Mouse (Mus musculus): ENCODE data around the gene Rnase4. TPM values are rescaled to one million over a fixed set of nuclear protein-coding genes. Genes with fewer than 3 reads are reported as not detected.

Gene Rnase4
- polyA plus RNA-seq, 2 experiments = 59.4 to 66.2 TPM

GRCm38 (mm10) chr14:51113916-51114560 lies 23.2 kb downstream of the Rnase4 start, which contains the start of gene Eddm3b:
Gene Eddm3b, plus strand, starts transcription at chr14:51114426.
- no peak within 1 kb of the TSS for H3K4me3 ChIP-seq (replicated peaks; ENCODE audit: low read length)
- ATAC-seq (ENCODE audit: low FRiP score, low read depth) = no peak
- no peak within 1 kb of the TSS for H3K4me2 ChIP-seq (replicated peaks; ENCODE audit: low read depth, low read length, severe bottlenecking)
- no peak for TF ChIP-seq POLR2A (IDR thresholded peaks at IDR 0.05; ENCODE audit: borderline replicate concordance, extremely low read depth, insufficient read depth, insufficient read length)
- no peak within 1 kb of the TSS for H3K27ac ChIP-seq (replicated peaks; ENCODE audit: low read depth, low read length)
- H3K36me3 ChIP-seq (ENCODE audit: control insufficient read depth, insufficient read depth, low read length) = no peaks in the 10 kb centered on the region
- H3K9ac ChIP-seq (ENCODE audit: low read depth, low read length, severe bottlenecking) = no peak within 1 kb of the TSS
- no peaks in the 10 kb centered on the region for H3K27me3 ChIP-seq (ENCODE audit: control insufficient read depth, insufficient read depth, low read length)
- DNase-seq (ENCODE audit: low spot score) = no peak
- no peaks in the 10 kb centered on the region for H3K4me1 ChIP-seq (ENCODE audit: control insufficient read depth, insufficient read depth, low read length)
- H3K9me3 ChIP-seq (ENCODE audit: control insufficient read depth, low read length) = no peaks in the 10 kb centered on the region
- WGBS = 51% methylated on average over 12 of the region's 12 CpGs

- Histone ChIP-seq H3K4me1 (ENCODE audit: control insufficient read depth, insufficient read depth, low read length) (no peaks in the 10 kb centered on the region), H3K27me3 (ENCODE audit: control insufficient read depth, insufficient read depth, low read length) (no peaks in the 10 kb centered on the region), H3K4me3 (replicated peaks; ENCODE audit: low read length) (no peak overlapping the region), H3K4me2 (replicated peaks; ENCODE audit: low read depth, low read length, severe bottlenecking) (no peak overlapping the region), H3K9me3 (ENCODE audit: control insufficient read depth, low read length) (no peaks in the 10 kb centered on the region), H3K36me3 (ENCODE audit: control insufficient read depth, insufficient read depth, low read length) (no peaks in the 10 kb centered on the region), H3K27ac (replicated peaks; ENCODE audit: low read depth, low read length) (no peak overlapping the region), H3K9ac (ENCODE audit: low read depth, low read length, severe bottlenecking) (no peak overlapping the region)
- DNase-seq (ENCODE audit: low spot score) = no peak
- no peak for TF ChIP-seq POLR2A (IDR thresholded peaks at IDR 0.05; ENCODE audit: borderline replicate concordance, extremely low read depth, insufficient read depth, insufficient read length)
- no peak for ATAC-seq (ENCODE audit: low FRiP score, low read depth)
- 80% methylated on average over 6 of the region's 6 CpGs for WGBS
Measured at GRCm38 (mm10) chr14:51125684-51126083, 34.8 kb downstream of the Rnase4 start.

- WGBS = 23% methylated on average over 2 of the region's 2 CpGs
- Histone ChIP-seq H3K27ac (replicated peaks; ENCODE audit: low read depth, low read length) (no peak overlapping the region), H3K4me2 (replicated peaks; ENCODE audit: low read depth, low read length, severe bottlenecking) (no peak overlapping the region), H3K36me3 (ENCODE audit: control insufficient read depth, insufficient read depth, low read length) (no peaks in the 10 kb centered on the region), H3K4me1 (ENCODE audit: control insufficient read depth, insufficient read depth, low read length) (no peaks in the 10 kb centered on the region), H3K4me3 (replicated peaks; ENCODE audit: low read length) (no peak overlapping the region), H3K9ac (ENCODE audit: low read depth, low read length, severe bottlenecking) (no peak overlapping the region), H3K9me3 (ENCODE audit: control insufficient read depth, low read length) (no peaks in the 10 kb centered on the region), H3K27me3 (ENCODE audit: control insufficient read depth, insufficient read depth, low read length) (no peaks in the 10 kb centered on the region)
- no peak for ATAC-seq (ENCODE audit: low FRiP score, low read depth)
- no peak for DNase-seq (ENCODE audit: low spot score)
- TF ChIP-seq POLR2A (IDR thresholded peaks at IDR 0.05; ENCODE audit: borderline replicate concordance, extremely low read depth, insufficient read depth, insufficient read length) = no peak
Measured at GRCm38 (mm10) chr14:51127648-51128258, 36.9 kb downstream of the Rnase4 start.

- ATAC-seq (ENCODE audit: low FRiP score, low read depth) (no peak), DNase-seq (ENCODE audit: low spot score) (no peak)
- TF ChIP-seq POLR2A (IDR thresholded peaks at IDR 0.05; ENCODE audit: borderline replicate concordance, extremely low read depth, insufficient read depth, insufficient read length) = no peak
- Histone ChIP-seq H3K36me3 (ENCODE audit: control insufficient read depth, insufficient read depth, low read length) (no peaks in the 10 kb centered on the region), H3K4me3 (replicated peaks; ENCODE audit: low read length) (no peak overlapping the region), H3K9me3 (ENCODE audit: control insufficient read depth, low read length) (no peaks in the 10 kb centered on the region), H3K4me1 (ENCODE audit: control insufficient read depth, insufficient read depth, low read length) (no peaks in the 10 kb centered on the region), H3K27ac (replicated peaks; ENCODE audit: low read depth, low read length) (no peak overlapping the region), H3K4me2 (replicated peaks; ENCODE audit: low read depth, low read length, severe bottlenecking) (no peak overlapping the region), H3K9ac (ENCODE audit: low read depth, low read length, severe bottlenecking) (no peak overlapping the region), H3K27me3 (ENCODE audit: control insufficient read depth, insufficient read depth, low read length) (no peaks in the 10 kb centered on the region)
- WGBS = 82% methylated on average over 9 of the region's 9 CpGs
Measured at GRCm38 (mm10) chr14:51128775-51129623, 38.1 kb downstream of the Rnase4 start.

- ATAC-seq (ENCODE audit: low FRiP score, low read depth) = no peak
- Histone ChIP-seq H3K36me3 (ENCODE audit: control insufficient read depth, insufficient read depth, low read length) (no peaks in the 10 kb centered on the region), H3K27me3 (ENCODE audit: control insufficient read depth, insufficient read depth, low read length) (no peaks in the 10 kb centered on the region), H3K4me3 (replicated peaks; ENCODE audit: low read length) (no peak overlapping the region), H3K9ac (ENCODE audit: low read depth, low read length, severe bottlenecking) (no peak overlapping the region), H3K4me1 (ENCODE audit: control insufficient read depth, insufficient read depth, low read length) (no peaks in the 10 kb centered on the region), H3K4me2 (replicated peaks; ENCODE audit: low read depth, low read length, severe bottlenecking) (no peak overlapping the region), H3K9me3 (ENCODE audit: control insufficient read depth, low read length) (no peaks in the 10 kb centered on the region), H3K27ac (replicated peaks; ENCODE audit: low read depth, low read length) (no peak overlapping the region)
- no peak for DNase-seq (ENCODE audit: low spot score)
- no peak for TF ChIP-seq POLR2A (IDR thresholded peaks at IDR 0.05; ENCODE audit: borderline replicate concordance, extremely low read depth, insufficient read depth, insufficient read length)
- 69% methylated on average over 4 of the region's 4 CpGs for WGBS
Measured at GRCm38 (mm10) chr14:51129624-51129975, 38.7 kb downstream of the Rnase4 start.

All from limb, embryonic 14.5 days (tissue).